Mouse (Mus musculus) heart, embryonic 14.5 days (tissue): ENCODE results near the gene Gm9945. TPM values are rescaled to one million over a fixed set of nuclear protein-coding genes. Genes with fewer than 3 reads are reported as not detected.

ENCODE experiments used
- ATAC-seq: fragments of 200-750 bp; cut with Nextera tagmentation; 2 replicates; pipeline ENCODE4 v1.8.0; 2017; ENCODE audit warnings: low read depth, moderate TSS enrichment; ENCODE audit not compliant: insufficient number of reproducible peaks, insufficient read depth, low FRiP score
- H3K27ac ChIP-seq, 2 experiments: fragments of 200-500 bp in 1 of 2; fragments of 300-500 bp in 1 of 2; sonication (generic) in 1 of 2; replicated peaks in 1 of 2; 2 replicates each; pipeline ENCODE4 v1.5.1; 2012 to 2014; ENCODE audit warnings: low read depth in 2 of 2, low read length in 2 of 2, control low read depth in 1 of 2, mild to moderate bottlenecking in 1 of 2, mixed read lengths in 1 of 2; ENCODE audit not compliant: control insufficient read depth in 1 of 2, insufficient read depth in 1 of 2
- H3K27me3 ChIP-seq: fragments of 300-500 bp; sonication (generic); 2 replicates; pipeline ENCODE4 v1.6.1; 2014; ENCODE audit warnings: mild to moderate bottlenecking, low read length, control low read depth; ENCODE audit not compliant: control insufficient read depth, insufficient read depth
- H3K36me3 ChIP-seq: fragments of 300-500 bp; sonication (generic); 2 replicates; pipeline ENCODE4 v1.6.1; 2014; ENCODE audit warnings: mild to moderate bottlenecking, control low read depth, low read length, mixed read lengths; ENCODE audit not compliant: control insufficient read depth, insufficient read depth
- H3K4me1 ChIP-seq, 2 experiments: fragments of 200-500 bp in 1 of 2; fragments of 300-500 bp in 1 of 2; sonication (generic) in 1 of 2; 2 replicates each; pipeline ENCODE4 v1.6.1; 2012 to 2014; ENCODE audit warnings: low read length in 2 of 2, control low read depth in 1 of 2, mixed read lengths in 1 of 2; ENCODE audit not compliant: control insufficient read depth in 2 of 2, insufficient read depth in 2 of 2
- H3K4me2 ChIP-seq: fragments of 300-500 bp; sonication (generic); 2 replicates; pipeline ENCODE4 v1.6.1; 2014; ENCODE audit warnings: mild to moderate bottlenecking, low read length
- H3K4me3 ChIP-seq, 2 experiments: fragments of 200-500 bp in 1 of 2; fragments of 300-500 bp in 1 of 2; sonication (generic) in 1 of 2; 2 replicates each; pipeline ENCODE4 v1.5.1; 2012 to 2014; ENCODE audit warnings: low read length in 2 of 2, mild to moderate bottlenecking in 2 of 2, control low read depth in 1 of 2, low read depth in 1 of 2, moderate library complexity in 1 of 2; ENCODE audit not compliant: control insufficient read depth in 1 of 2, insufficient read depth in 1 of 2
- H3K9ac ChIP-seq: fragments of 300-500 bp; sonication (generic); 2 replicates; pipeline ENCODE4 v1.6.1; 2014; ENCODE audit warnings: mild to moderate bottlenecking, low read length
- H3K9me3 ChIP-seq: fragments of 300-500 bp; sonication (generic); 2 replicates; pipeline ENCODE4 v1.6.1; 2016; ENCODE audit warnings: low read length, control low read depth; ENCODE audit not compliant: control insufficient read depth
- WGBS: fragments of 180-500 bp; shearing (Covaris S2); extraction: QIAGEN DNeasy Blood & Tissue Kit; methylation state at CpG from one replicate; pipeline ENCODE4 v1.1.7; 2014; 5-methylcytosine and 5-hydroxymethylcytosine counted together
- polyA plus RNA-seq: library from polyadenylated mRNA; unstranded; fragments of >200 nt; fragmentation: Nextera tagmentation; extraction: Ambion mirVana; gene quantifications from 2 replicates; pipeline ENCODE4 v1.2.1, GENCODE M21; 2014

Gm9945 gene
- polyA plus RNA-seq, 1 experiment from 2014 or later = not detected

- Histone ChIP-seq H3K36me3 (no peaks in the 10 kb centered on the region), H3K4me3 (no peak overlapping the region), H3K4me1 (peaks cover 4 to 5% of the 10 kb centered on the region in 2 experiments; a peak in 2 of 4 replicates), H3K4me2 (peak overlapping the region; percentile 52), H3K27ac (no peak overlapping the region), H3K27me3 (no peaks in the 10 kb centered on the region), H3K9me3 (no peaks in the 10 kb centered on the region), H3K9ac (no peak overlapping the region)
- 8% methylated on average over 11 of the region's 11 CpGs for WGBS
- ATAC-seq = no peak
Observed at GRCm38 (mm10) chr11:53500569-53500968, 20.6 kb downstream of the Gm9945 start.

GRCm38 (mm10) chr11:53502039-53502765 is 22.2 kb downstream of the Gm9945 start:
- no peak overlapping the region for H3K27ac ChIP-seq
- WGBS = 67% methylated on average over 8 of the region's 8 CpGs
- H3K9me3 ChIP-seq = no peaks in the 10 kb centered on the region
- no peaks in the 10 kb centered on the region for H3K27me3 ChIP-seq
- H3K9ac ChIP-seq = no peak overlapping the region
- H3K36me3 ChIP-seq = no peaks in the 10 kb centered on the region
- H3K4me1 ChIP-seq = peaks cover 4 to 5% of the 10 kb centered on the region in 2 experiments; a peak in 2 of 4 replicates
- no peak for ATAC-seq
- no peak overlapping the region for H3K4me2 ChIP-seq
- no peak overlapping the region for H3K4me3 ChIP-seq

GRCm38 (mm10) chr11:53503738-53504137 is 23.8 kb downstream of the Gm9945 start:
- no peak overlapping the region for H3K4me2 ChIP-seq
- peaks cover 4 to 5% of the 10 kb centered on the region in 2 experiments; a peak in 2 of 4 replicates for H3K4me1 ChIP-seq
- H3K36me3 ChIP-seq = no peaks in the 10 kb centered on the region
- no peaks in the 10 kb centered on the region for H3K9me3 ChIP-seq
- no peak overlapping the region for H3K27ac ChIP-seq
- no peak overlapping the region for H3K4me3 ChIP-seq
- H3K9ac ChIP-seq = no peak overlapping the region
- 64% methylated on average over 5 of the region's 5 CpGs for WGBS
- no peak for ATAC-seq
- no peaks in the 10 kb centered on the region for H3K27me3 ChIP-seq

- Histone ChIP-seq H3K9ac (no peak overlapping the region), H3K4me1 (peaks cover 4 to 5% of the 10 kb centered on the region in 2 experiments; a peak in 2 of 4 replicates), H3K27me3 (no peaks in the 10 kb centered on the region), H3K36me3 (no peaks in the 10 kb centered on the region), H3K27ac (no peak overlapping the region), H3K4me3 (no peak overlapping the region), H3K4me2 (no peak overlapping the region), H3K9me3 (no peaks in the 10 kb centered on the region)
- no peak for ATAC-seq
- WGBS = 89% methylated on average over 8 of the region's 8 CpGs
Observed at GRCm38 (mm10) chr11:53504376-53504775, 24.4 kb downstream of the Gm9945 start.

GRCm38 (mm10) chr11:53505026-53505663 is 25.2 kb downstream of the Gm9945 start:
- Histone ChIP-seq H3K9me3 (no peaks in the 10 kb centered on the region), H3K4me3 (no peak overlapping the region), H3K27ac (no peak overlapping the region), H3K36me3 (no peaks in the 10 kb centered on the region), H3K4me1 (peaks cover 4 to 5% of the 10 kb centered on the region in 2 experiments; a peak in 2 of 4 replicates), H3K27me3 (no peaks in the 10 kb centered on the region), H3K9ac (no peak overlapping the region), H3K4me2 (no peak overlapping the region)
- no peak for ATAC-seq
- 73% methylated on average over 5 of the region's 5 CpGs for whole genome bisulfite sequencing

- no peak overlapping the region for H3K9ac ChIP-seq
- ATAC-seq = no peak
- 88% methylated on average over 9 of the region's 9 CpGs for WGBS
- no peak overlapping the region for H3K4me2 ChIP-seq
- H3K4me3 ChIP-seq = no peak overlapping the region
- H3K36me3 ChIP-seq = no peaks in the 10 kb centered on the region
- no peaks in the 10 kb centered on the region; a peak in 1 of 4 replicates for H3K4me1 ChIP-seq
- no peak overlapping the region for H3K27ac ChIP-seq
- H3K27me3 ChIP-seq = no peaks in the 10 kb centered on the region
- H3K9me3 ChIP-seq = no peaks in the 10 kb centered on the region
Observed at GRCm38 (mm10) chr11:53507098-53507805, 27.3 kb downstream of the Gm9945 start.

GRCm38 (mm10) chr11:53508152-53508551 is 28.2 kb downstream of the Gm9945 start:
- no peak for ATAC-seq
- H3K4me1 ChIP-seq = no peaks in the 10 kb centered on the region; a peak in 1 of 4 replicates
- H3K27me3 ChIP-seq = no peaks in the 10 kb centered on the region
- H3K4me2 ChIP-seq = no peak overlapping the region
- no peak overlapping the region for H3K27ac ChIP-seq
- H3K9me3 ChIP-seq = no peaks in the 10 kb centered on the region
- H3K4me3 ChIP-seq = no peak overlapping the region
- no peak overlapping the region for H3K9ac ChIP-seq
- 53% methylated on average over 7 of the region's 7 CpGs for WGBS
- H3K36me3 ChIP-seq = no peaks in the 10 kb centered on the region
